Mouse (Mus musculus): ENCODE results near the gene Sf3b5.

Gene Sf3b5

GRCm38 (mm10) chr10:13005043-13005442 is at the start of gene Sf3b5:
TSS of gene Sf3b5 (plus strand) at chr10:13005343.
- DNase-seq (ENCODE audit: low read depth), result no peak

- DNase-seq (ENCODE audit: low read depth), result peak; percentile 56
These were observed 49.3 kb upstream of the Sf3b5 start for GRCm38 (mm10) chr10:12955831-12956230.

GRCm38 (mm10) chr10:12957271-12957670 is 47.9 kb upstream of the Sf3b5 start:
- DNase-seq (ENCODE audit: low read depth), result peak; percentile 50

GRCm38 (mm10) chr10:12961546-12961945 is 43.6 kb upstream of the Sf3b5 start:
- DNase-seq (ENCODE audit: low read depth), result no peak

GRCm38 (mm10) chr10:12962238-12962637 is 42.9 kb upstream of the Sf3b5 start:
- no peak for DNase-seq (ENCODE audit: low read depth)

- DNase-seq (ENCODE audit: low read depth), result peak; percentile 86
These were observed 41.6 kb upstream of the Sf3b5 start for GRCm38 (mm10) chr10:12963362-12964147.

- DNase-seq (ENCODE audit: low read depth), result peak; percentile 74
These were observed 40.7 kb upstream of the Sf3b5 start, which contains the start of gene Stx11 for GRCm38 (mm10) chr10:12964151-12965075. TSS of gene Stx11 (minus strand) at chr10:12964298.

- no peak for DNase-seq (ENCODE audit: low read depth)
These were observed 39.4 kb upstream of the Sf3b5 start for GRCm38 (mm10) chr10:12965669-12966180.

GRCm38 (mm10) chr10:12974572-12974971 is 30.6 kb upstream of the Sf3b5 start:
- no peak for DNase-seq (ENCODE audit: low read depth)

GRCm38 (mm10) chr10:12975461-12975860 is 29.7 kb upstream of the Sf3b5 start:
- peak; percentile 21 for DNase-seq (ENCODE audit: low read depth)

- peak; percentile 48 for DNase-seq (ENCODE audit: low read depth)
These were observed 29.2 kb upstream of the Sf3b5 start for GRCm38 (mm10) chr10:12975957-12976356.

GRCm38 (mm10) chr10:12976552-12976951 is 28.6 kb upstream of the Sf3b5 start:
- peak; percentile 85 for DNase-seq (ENCODE audit: low read depth)

- DNase-seq (ENCODE audit: low read depth), result no peak
These were observed 27.3 kb upstream of the Sf3b5 start for GRCm38 (mm10) chr10:12977787-12978212.

- no peak for DNase-seq (ENCODE audit: low read depth)
These were observed 24.1 kb upstream of the Sf3b5 start for GRCm38 (mm10) chr10:12981071-12981470.

GRCm38 (mm10) chr10:12983516-12983915 is 21.6 kb upstream of the Sf3b5 start:
- DNase-seq (ENCODE audit: low read depth), result no peak

GRCm38 (mm10) chr10:12985028-12985427 is 20.1 kb upstream of the Sf3b5 start:
- DNase-seq (ENCODE audit: low read depth), result peak; percentile 53

GRCm38 (mm10) chr10:12986485-12986884 is 18.7 kb upstream of the Sf3b5 start:
- DNase-seq (ENCODE audit: low read depth), result no peak

GRCm38 (mm10) chr10:12986943-12987342 is 18.2 kb upstream of the Sf3b5 start:
- DNase-seq (ENCODE audit: low read depth), result peak; percentile 68

- no peak for DNase-seq (ENCODE audit: low read depth)
These were observed 13.2 kb upstream of the Sf3b5 start for GRCm38 (mm10) chr10:12991953-12992352.

- DNase-seq (ENCODE audit: low read depth), result no peak
These were observed 11.6 kb upstream of the Sf3b5 start for GRCm38 (mm10) chr10:12993411-12994039.

- DNase-seq (ENCODE audit: low read depth), result peak; percentile 89
These were observed 8.2 kb upstream of the Sf3b5 start for GRCm38 (mm10) chr10:12996736-12997477.

Data from 416B (cell line).